Mouse (Mus musculus): ENCODE results near the gene Otx1. TPM values are rescaled to one million over a fixed set of nuclear protein-coding genes. Genes with fewer than 3 reads are reported as not detected.

Otx1 gene
- total and polyA plus RNA-seq, 3 experiments, result not detected

DNA sequence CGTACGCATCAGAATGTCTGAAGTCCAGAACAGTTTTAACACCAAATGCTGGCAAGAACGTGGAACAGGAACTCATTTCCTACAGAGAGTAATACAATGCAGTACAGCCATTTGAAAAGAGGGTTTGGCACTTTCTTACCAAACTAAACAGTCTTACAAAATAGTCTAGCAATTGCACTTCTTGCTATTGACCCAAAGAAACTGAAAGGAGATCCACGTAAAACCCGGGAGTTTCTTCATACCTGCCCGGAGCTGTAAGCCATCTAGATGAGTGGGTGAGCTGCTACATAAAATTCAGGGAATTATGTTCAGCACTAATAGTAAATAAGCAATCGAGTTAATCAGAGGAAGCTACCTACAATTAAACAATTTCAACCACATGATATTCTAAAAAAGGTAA, 47.5 kb downstream of the Otx1 start:
- H3K4me1 ChIP-seq (ENCODE audit: control insufficient read depth in 1 of 2, insufficient read depth in 2 of 2, low read length in 2 of 2), result no peaks in the 10 kb centered on the region
- no peak overlapping the region for H3K27ac ChIP-seq (ENCODE audit: control insufficient read depth, low read depth, low read length)
- no peaks in the 10 kb centered on the region for H3K79me2 ChIP-seq (ENCODE audit: control insufficient read depth, insufficient read depth, low read length, poor library complexity)
- H3K9ac ChIP-seq (ENCODE audit: control insufficient read depth, low read depth, low read length, poor library complexity, severe bottlenecking), result no peak overlapping the region
- no peak for TF ChIP-seq TCF12 (IDR thresholded peaks at IDR 0.05; ENCODE audit: low read depth, low read length)
- TF ChIP-seq EP300 (IDR thresholded peaks at IDR 0.05; ENCODE audit: low read depth in 1 of 2, low read length in 2 of 2), result no peak
- no peak for TF ChIP-seq RCOR1 (IDR thresholded peaks at IDR 0.05; ENCODE audit: low read depth, low read length)
- TF ChIP-seq POLR2AphosphoS2 (IDR thresholded peaks at IDR 0.05; ENCODE audit: low read length), result no peak
- no peak for TF ChIP-seq E2F4 (IDR thresholded peaks at IDR 0.05; ENCODE audit: borderline replicate concordance, low read depth, low read length)
- TF ChIP-seq CHD2 (IDR thresholded peaks at IDR 0.05; ENCODE audit: low read length), result no peak
- TF ChIP-seq SMC3 (IDR thresholded peaks at IDR 0.05; ENCODE audit: low read depth, low read length), result no peak
- TF ChIP-seq MAFK (IDR thresholded peaks at IDR 0.05; ENCODE audit: borderline replicate concordance, low read depth, low read length), result no peak
- no peak for TF ChIP-seq POLR2A (IDR thresholded peaks at IDR 0.05; ENCODE audit: control insufficient read depth in 1 of 2, insufficient read depth in 1 of 2, low read depth in 1 of 2, low read length in 2 of 2, poor library complexity in 1 of 2)
- no peak for TF ChIP-seq HCFC1 (IDR thresholded peaks at IDR 0.05; ENCODE audit: low read depth, low read length)
- TF ChIP-seq MXI1 (IDR thresholded peaks at IDR 0.05; ENCODE audit: low read depth, low read length), result no peak
- no peak for TF ChIP-seq JUND (IDR thresholded peaks at IDR 0.05; ENCODE audit: low read depth, low read length)
- no peak for TF ChIP-seq ETS1 (IDR thresholded peaks at IDR 0.05; ENCODE audit: low read depth, low read length)
- TF ChIP-seq MAZ (IDR thresholded peaks at IDR 0.05; ENCODE audit: low read depth, low read length), result no peak
- no peak for TF ChIP-seq MAX (IDR thresholded peaks at IDR 0.05; ENCODE audit: low read length)
- no peak for TF ChIP-seq MYB (IDR thresholded peaks at IDR 0.05; ENCODE audit: low read depth, low read length)
- no peak for TF ChIP-seq TAL1 (IDR thresholded peaks at IDR 0.05; ENCODE audit: low read length)
- TF ChIP-seq ZMIZ1 (IDR thresholded peaks at IDR 0.05; ENCODE audit: low read depth, low read length), result no peak
- no peak for DNase-seq (ENCODE audit: low read depth, low spot score)
- H3K9me3 ChIP-seq (replicated peaks; ENCODE audit: insufficient read depth, low read length), result no peaks in the 10 kb centered on the region
- no peak overlapping the region for H3K4me3 ChIP-seq (ENCODE audit: control insufficient read depth in 1 of 2, insufficient read depth in 1 of 2, low read depth in 2 of 2, low read length in 2 of 2)
- H3K36me3 ChIP-seq (ENCODE audit: control insufficient read depth in 1 of 2, insufficient read depth in 2 of 2, low read length in 2 of 2), result no peaks in the 10 kb centered on the region
- H3K27me3 ChIP-seq (ENCODE audit: control insufficient read depth in 1 of 2, insufficient read depth in 2 of 2, low read length in 2 of 2), result no peaks in the 10 kb centered on the region

DNA sequence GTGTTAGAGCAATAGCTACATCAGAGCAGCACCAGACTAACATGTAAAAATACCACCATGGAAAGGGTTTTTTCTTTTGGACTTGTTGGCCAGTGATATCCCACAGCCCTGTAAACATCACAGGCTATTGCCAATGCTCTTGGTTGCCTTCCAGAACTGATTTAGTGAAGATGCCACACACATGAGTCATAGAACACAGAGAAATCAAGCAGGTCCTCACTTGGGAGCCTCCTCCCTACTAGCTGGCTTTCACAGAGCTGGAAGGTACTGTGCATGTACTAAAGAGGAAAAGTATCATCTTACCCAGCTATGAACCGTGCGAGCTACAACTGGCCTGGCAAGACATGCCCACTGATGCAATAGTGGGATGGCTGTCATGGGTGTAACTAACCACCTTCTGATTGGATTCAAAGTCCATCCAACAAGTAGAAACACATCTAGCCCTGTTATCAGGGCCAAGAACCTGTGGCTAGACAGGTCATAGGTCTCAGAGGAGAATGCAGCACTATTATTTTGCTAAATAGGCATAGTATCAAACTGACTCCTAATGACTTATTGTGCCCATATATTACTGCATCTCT, 51.0 kb downstream of the Otx1 start:
- no peaks in the 10 kb centered on the region for H3K27me3 ChIP-seq (ENCODE audit: control insufficient read depth in 1 of 2, insufficient read depth in 2 of 2, low read length in 2 of 2)
- no peaks in the 10 kb centered on the region for H3K79me2 ChIP-seq (ENCODE audit: control insufficient read depth, insufficient read depth, low read length, poor library complexity)
- H3K4me3 ChIP-seq (ENCODE audit: control insufficient read depth in 1 of 2, insufficient read depth in 1 of 2, low read depth in 2 of 2, low read length in 2 of 2), result no peak overlapping the region
- no peaks in the 10 kb centered on the region for H3K4me1 ChIP-seq (ENCODE audit: control insufficient read depth in 1 of 2, insufficient read depth in 2 of 2, low read length in 2 of 2)
- H3K9me3 ChIP-seq (replicated peaks; ENCODE audit: insufficient read depth, low read length), result no peaks in the 10 kb centered on the region
- no peaks in the 10 kb centered on the region for H3K36me3 ChIP-seq (ENCODE audit: control insufficient read depth in 1 of 2, insufficient read depth in 2 of 2, low read length in 2 of 2)
- TF ChIP-seq HCFC1 (IDR thresholded peaks at IDR 0.05; ENCODE audit: low read depth, low read length), result no peak
- no peak for TF ChIP-seq UBTF (IDR thresholded peaks at IDR 0.05; ENCODE audit: borderline replicate concordance, insufficient read depth, low read depth, low read length)
- no peak for TF ChIP-seq POLR2A (IDR thresholded peaks at IDR 0.05; ENCODE audit: control insufficient read depth in 1 of 2, insufficient read depth in 1 of 2, low read depth in 1 of 2, low read length in 2 of 2, poor library complexity in 1 of 2)
- no peak for TF ChIP-seq SMC3 (IDR thresholded peaks at IDR 0.05; ENCODE audit: low read depth, low read length)
- no peak for TF ChIP-seq MYC (IDR thresholded peaks at IDR 0.05; ENCODE audit: low read depth, low read length)
- no peak for TF ChIP-seq BHLHE40 (IDR thresholded peaks at IDR 0.05; ENCODE audit: borderline replicate concordance, low read depth, low read length)
- TF ChIP-seq ZMIZ1 (IDR thresholded peaks at IDR 0.05; ENCODE audit: low read depth, low read length), result no peak
- TF ChIP-seq GABPA (IDR thresholded peaks at IDR 0.05; ENCODE audit: low read depth, low read length), result no peak
- TF ChIP-seq POLR2AphosphoS5 (IDR thresholded peaks at IDR 0.05; ENCODE audit: borderline replicate concordance, low read depth, low read length), result no peak
- TF ChIP-seq CHD2 (IDR thresholded peaks at IDR 0.05; ENCODE audit: low read length), result no peak
- no peak for TF ChIP-seq TBP (IDR thresholded peaks at IDR 0.05; ENCODE audit: low read depth, low read length)
- no peak for TF ChIP-seq MXI1 (IDR thresholded peaks at IDR 0.05; ENCODE audit: low read depth, low read length)
- TF ChIP-seq MAZ (IDR thresholded peaks at IDR 0.05; ENCODE audit: low read depth, low read length), result no peak
- no peak for TF ChIP-seq TAL1 (IDR thresholded peaks at IDR 0.05; ENCODE audit: low read length)
- TF ChIP-seq TCF12 (IDR thresholded peaks at IDR 0.05; ENCODE audit: low read depth, low read length), result no peak
- no peak for TF ChIP-seq USF1 (IDR thresholded peaks at IDR 0.05; ENCODE audit: low read depth, low read length)
- no peak for TF ChIP-seq ELF1 (IDR thresholded peaks at IDR 0.05; ENCODE audit: low read depth, low read length)
- TF ChIP-seq MAFK (IDR thresholded peaks at IDR 0.05; ENCODE audit: borderline replicate concordance, low read depth, low read length), result no peak
- TF ChIP-seq ZKSCAN1 (IDR thresholded peaks at IDR 0.05; ENCODE audit: low read depth, low read length), result no peak
- TF ChIP-seq MYB (IDR thresholded peaks at IDR 0.05; ENCODE audit: low read depth, low read length), result no peak
- no peak overlapping the region for H3K27ac ChIP-seq (ENCODE audit: control insufficient read depth, low read depth, low read length)
- no peak overlapping the region for H3K9ac ChIP-seq (ENCODE audit: control insufficient read depth, low read depth, low read length, poor library complexity, severe bottlenecking)
- no peak for DNase-seq (ENCODE audit: low read depth, low spot score)
